Mouse (Mus musculus) embryonic facial prominence, embryonic 12.5 days (tissue): ENCODE measurements at regions not wholly inside any gene's neighbourhood (a gene's known extent, or its start where the extent isn't known, plus 50 kb on each side); places are given as distances from the start of the nearest gene placed in this dataset.

ENCODE experiments used
- ATAC-seq: fragments of 200-750 bp; cut with Nextera tagmentation; 2 replicates; pipeline ENCODE4 v1.8.0; 2017; ENCODE audit not compliant: insufficient number of reproducible peaks, insufficient read depth, low FRiP score, low TSS enrichment
- H3K27ac ChIP-seq: fragments of 300-500 bp; sonication (generic); 2 replicates; pipeline ENCODE4 v1.5.1; 2016; ENCODE audit warnings: mild to moderate bottlenecking
- H3K27me3 ChIP-seq: fragments of 300-500 bp; sonication (generic); 2 replicates; pipeline ENCODE4 v1.6.1; 2016; ENCODE audit warnings: mild to moderate bottlenecking, moderate library complexity
- H3K36me3 ChIP-seq: fragments of 300-500 bp; sonication (generic); 2 replicates; pipeline ENCODE4 v1.6.1; 2016; ENCODE audit warnings: mild to moderate bottlenecking
- H3K4me1 ChIP-seq: fragments of 300-500 bp; sonication (generic); 2 replicates; pipeline ENCODE4 v1.6.1; 2016
- H3K4me2 ChIP-seq: fragments of 300-500 bp; sonication (generic); replicated peaks from 2 replicates; pipeline ENCODE4 v1.6.1; 2016; ENCODE audit warnings: mild to moderate bottlenecking, moderate library complexity
- H3K4me3 ChIP-seq: fragments of 300-500 bp; sonication (generic); 2 replicates; pipeline ENCODE4 v1.5.1; 2016; ENCODE audit warnings: mild to moderate bottlenecking
- H3K9ac ChIP-seq: fragments of 300-500 bp; sonication (generic); 2 replicates; pipeline ENCODE4 v1.6.1; 2016; ENCODE audit warnings: mild to moderate bottlenecking, moderate library complexity
- H3K9me3 ChIP-seq: fragments of 300-500 bp; sonication (generic); 2 replicates; pipeline ENCODE4 v1.6.1; 2016; ENCODE audit warnings: mild to moderate bottlenecking, moderate library complexity
- WGBS: fragments of 180-500 bp; shearing (Covaris S2); methylation state at CpG from one replicate; pipeline ENCODE4 v1.1.7; 2016; 5-methylcytosine and 5-hydroxymethylcytosine counted together

GRCm38 (mm10) chr15:60618801-60619200 is 234.8 kb downstream of the Fam84b start:
- H3K27ac ChIP-seq = no peak overlapping the region
- ATAC-seq = no peak
- H3K9ac ChIP-seq = no peak overlapping the region
- no peak overlapping the region for H3K4me3 ChIP-seq
- H3K4me2 ChIP-seq = no peak overlapping the region
- H3K36me3 ChIP-seq = no peaks in the 10 kb centered on the region
- H3K9me3 ChIP-seq = no peaks in the 10 kb centered on the region
- no peaks in the 10 kb centered on the region for H3K4me1 ChIP-seq
- WGBS = 85% methylated on average over 2 of the region's 2 CpGs
- H3K27me3 ChIP-seq = no peaks in the 10 kb centered on the region

DNA sequence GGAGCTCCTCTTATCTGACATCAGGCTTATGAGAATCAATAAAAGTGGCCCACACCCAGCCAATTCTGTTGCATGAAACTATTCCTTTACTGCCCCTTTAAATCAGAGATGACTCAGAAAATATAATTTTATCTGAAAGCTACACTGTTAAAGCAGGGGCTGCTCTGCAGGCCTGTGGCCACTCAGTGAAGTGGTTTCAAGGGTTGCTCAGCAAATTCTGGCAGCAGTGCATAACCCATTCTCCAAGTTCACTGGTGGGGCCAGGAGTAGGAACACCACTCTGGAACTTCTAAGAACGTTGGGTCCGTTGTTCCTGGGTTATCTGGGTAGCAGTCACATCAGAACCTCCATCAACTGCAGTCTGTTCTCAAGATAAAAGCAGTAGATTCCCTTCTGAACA is 236.2 kb downstream of the Fam84b start:
- Histone ChIP-seq H3K4me2 (no peak overlapping the region), H3K9ac (no peak overlapping the region), H3K27me3 (no peaks in the 10 kb centered on the region), H3K9me3 (no peaks in the 10 kb centered on the region), H3K4me1 (no peaks in the 10 kb centered on the region), H3K4me3 (no peak overlapping the region), H3K36me3 (no peaks in the 10 kb centered on the region), H3K27ac (no peak overlapping the region)
- no peak for ATAC-seq
- WGBS = 73% methylated on average over 2 of the region's 2 CpGs

GRCm38 (mm10) chr15:60601885-60602284 is 251.7 kb downstream of the Fam84b start:
- Histone ChIP-seq H3K4me2 (no peak overlapping the region), H3K9me3 (no peaks in the 10 kb centered on the region)
- no peak for ATAC-seq

GRCm38 (mm10) chr15:60577084-60577483 is 276.5 kb downstream of the Fam84b start:
- H3K4me3 ChIP-seq = no peak overlapping the region
- H3K27ac ChIP-seq = no peak overlapping the region
- ATAC-seq = no peak
- no peak overlapping the region for H3K9ac ChIP-seq
- no peaks in the 10 kb centered on the region for H3K9me3 ChIP-seq
- H3K36me3 ChIP-seq = no peaks in the 10 kb centered on the region
- WGBS = 78% methylated on average over 5 of the region's 5 CpGs
- H3K4me2 ChIP-seq = no peak overlapping the region
- H3K4me1 ChIP-seq = no peaks in the 10 kb centered on the region
- no peaks in the 10 kb centered on the region for H3K27me3 ChIP-seq

More at GRCm38 (mm10) chr15:60601885-60602284, 251.7 kb downstream of the Fam84b start:
- H3K27ac ChIP-seq = no peak overlapping the region
- no peak overlapping the region for H3K4me3 ChIP-seq
- no peaks in the 10 kb centered on the region for H3K27me3 ChIP-seq
- no peaks in the 10 kb centered on the region for H3K36me3 ChIP-seq
- H3K4me1 ChIP-seq = no peaks in the 10 kb centered on the region
- H3K9ac ChIP-seq = no peak overlapping the region

- WGBS = 94% methylated on average over 3 of the region's 3 CpGs
- Histone ChIP-seq H3K27ac (no peak overlapping the region), H3K27me3 (no peaks in the 10 kb centered on the region), H3K36me3 (no peaks in the 10 kb centered on the region), H3K4me1 (no peaks in the 10 kb centered on the region), H3K9ac (no peak overlapping the region), H3K4me2 (no peak overlapping the region), H3K4me3 (no peak overlapping the region), H3K9me3 (no peaks in the 10 kb centered on the region)
- no peak for ATAC-seq
These were observed 287.3 kb downstream of the Fam84b start for GRCm38 (mm10) chr15:60566267-60566666.

- no peaks in the 10 kb centered on the region for H3K36me3 ChIP-seq
- 34% methylated on average over 2 of the region's 2 CpGs for WGBS
- no peak overlapping the region for H3K4me2 ChIP-seq
- no peak overlapping the region for H3K27ac ChIP-seq
- H3K27me3 ChIP-seq = no peaks in the 10 kb centered on the region
- no peak overlapping the region for H3K4me3 ChIP-seq
- no peaks in the 10 kb centered on the region for H3K4me1 ChIP-seq
- ATAC-seq = no peak
- no peaks in the 10 kb centered on the region for H3K9me3 ChIP-seq
- H3K9ac ChIP-seq = no peak overlapping the region
These were observed 288.6 kb downstream of the Fam84b start for GRCm38 (mm10) chr15:60565017-60565416.

DNA sequence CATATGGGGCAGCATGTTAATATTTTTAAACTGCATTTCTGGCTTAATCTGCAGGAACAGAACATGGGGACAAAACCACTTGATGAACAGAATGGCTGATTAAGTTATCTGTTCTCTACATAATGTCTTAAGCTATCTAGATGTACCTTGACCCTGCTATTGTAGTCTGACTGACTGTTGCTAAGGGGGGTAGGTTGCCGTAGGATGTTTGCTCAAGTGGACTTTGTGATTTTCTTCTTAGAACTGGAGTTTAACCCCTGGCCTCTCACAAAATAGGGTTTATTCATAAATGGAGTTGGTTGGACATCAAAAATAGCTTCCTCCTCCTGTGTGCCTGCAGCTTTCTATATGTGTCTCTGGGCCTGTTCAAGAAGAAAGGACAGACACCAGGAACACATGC is 292.9 kb downstream of the Fam84b start:
- Histone ChIP-seq H3K36me3 (no peaks in the 10 kb centered on the region), H3K27ac (no peak overlapping the region), H3K9me3 (no peaks in the 10 kb centered on the region), H3K27me3 (no peaks in the 10 kb centered on the region), H3K9ac (no peak overlapping the region), H3K4me2 (no peak overlapping the region), H3K4me3 (no peak overlapping the region), H3K4me1 (no peaks in the 10 kb centered on the region)
- ATAC-seq = no peak
- WGBS = 71% methylated on average over 1 of the region's 1 CpGs

DNA sequence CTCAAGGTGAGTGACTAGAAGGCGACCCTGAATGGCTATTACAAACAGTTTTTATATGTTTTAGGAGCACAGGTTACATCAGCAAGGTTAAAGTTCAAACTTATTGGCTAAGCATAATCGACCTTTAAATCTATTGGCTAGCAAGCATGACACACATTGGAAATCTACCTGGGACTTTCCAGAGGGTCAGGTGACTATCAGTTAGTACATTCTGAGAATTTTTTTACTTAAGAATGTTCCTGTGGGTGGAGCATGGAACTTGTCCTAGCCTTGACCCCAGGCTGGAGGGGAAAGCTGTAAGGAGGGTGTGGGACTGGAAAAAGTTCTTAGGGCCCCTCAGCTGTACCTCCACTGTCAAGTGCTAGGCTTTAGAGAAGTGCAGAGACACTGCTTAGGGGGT is 297.9 kb downstream of the Fam84b start:
- 87% methylated on average over 2 of the region's 2 CpGs for WGBS
- no peak for ATAC-seq
- no peaks in the 10 kb centered on the region for H3K27me3 ChIP-seq
- no peak overlapping the region for H3K4me3 ChIP-seq
- H3K4me2 ChIP-seq = no peak overlapping the region
- no peaks in the 10 kb centered on the region for H3K36me3 ChIP-seq
- H3K4me1 ChIP-seq = no peaks in the 10 kb centered on the region
- no peak overlapping the region for H3K9ac ChIP-seq
- H3K9me3 ChIP-seq = no peaks in the 10 kb centered on the region
- H3K27ac ChIP-seq = no peak overlapping the region

DNA sequence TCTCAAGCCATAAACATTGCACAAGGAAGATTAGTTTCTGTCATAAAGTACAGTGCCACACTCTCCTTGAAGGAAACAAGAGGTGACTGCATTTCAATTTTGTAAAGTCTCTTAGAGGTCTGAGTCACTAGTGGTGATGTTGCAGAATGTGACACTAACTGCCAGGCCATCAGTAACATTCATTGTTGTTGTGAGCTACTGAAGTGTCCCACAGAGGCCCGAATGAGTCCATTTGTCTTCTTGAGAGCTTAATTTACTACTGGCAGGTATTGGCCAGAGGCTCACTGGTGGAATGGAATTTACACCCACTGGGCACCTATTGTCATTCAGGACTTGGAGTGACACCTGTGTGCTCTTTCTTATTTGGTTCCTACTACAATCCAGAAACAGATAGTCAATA is 299.0 kb downstream of the Fam84b start:
- H3K27me3 ChIP-seq = no peaks in the 10 kb centered on the region
- no peaks in the 10 kb centered on the region for H3K36me3 ChIP-seq
- no peak overlapping the region for H3K9ac ChIP-seq
- no peaks in the 10 kb centered on the region for H3K9me3 ChIP-seq
- no peak overlapping the region for H3K4me3 ChIP-seq
- no peak for ATAC-seq
- no peak overlapping the region for H3K4me2 ChIP-seq
- 44% methylated on average over 1 of the region's 1 CpGs for WGBS
- H3K27ac ChIP-seq = no peak overlapping the region
- H3K4me1 ChIP-seq = no peaks in the 10 kb centered on the region

GRCm38 (mm10) chr15:60548045-60548444 is 305.5 kb downstream of the Fam84b start:
- Histone ChIP-seq H3K9me3 (no peaks in the 10 kb centered on the region), H3K36me3 (no peaks in the 10 kb centered on the region), H3K4me2 (no peak overlapping the region), H3K4me3 (no peak overlapping the region), H3K9ac (no peak overlapping the region), H3K27ac (no peak overlapping the region), H3K27me3 (no peaks in the 10 kb centered on the region), H3K4me1 (no peaks in the 10 kb centered on the region)
- ATAC-seq = no peak
- WGBS = 88% methylated on average over 7 of the region's 7 CpGs

- 82% methylated on average over 4 of the region's 4 CpGs for whole genome bisulfite sequencing
- no peaks in the 10 kb centered on the region for H3K36me3 ChIP-seq
- H3K27ac ChIP-seq = no peak overlapping the region
- H3K9ac ChIP-seq = no peak overlapping the region
- no peaks in the 10 kb centered on the region for H3K9me3 ChIP-seq
- ATAC-seq = no peak
- no peaks in the 10 kb centered on the region for H3K27me3 ChIP-seq
- no peak overlapping the region for H3K4me2 ChIP-seq
- H3K4me3 ChIP-seq = no peak overlapping the region
- no peaks in the 10 kb centered on the region for H3K4me1 ChIP-seq
These were observed 316.4 kb downstream of the Fam84b start for GRCm38 (mm10) chr15:60537191-60537590.

GRCm38 (mm10) chr15:60534701-60535100 is 318.9 kb downstream of the Fam84b start:
- Histone ChIP-seq H3K4me1 (no peaks in the 10 kb centered on the region), H3K4me2 (no peak overlapping the region), H3K9me3 (no peaks in the 10 kb centered on the region), H3K9ac (no peak overlapping the region), H3K4me3 (no peak overlapping the region), H3K27ac (no peak overlapping the region), H3K36me3 (no peaks in the 10 kb centered on the region), H3K27me3 (no peaks in the 10 kb centered on the region)
- WGBS = 83% methylated on average over 9 of the region's 9 CpGs
- no peak for ATAC-seq

DNA sequence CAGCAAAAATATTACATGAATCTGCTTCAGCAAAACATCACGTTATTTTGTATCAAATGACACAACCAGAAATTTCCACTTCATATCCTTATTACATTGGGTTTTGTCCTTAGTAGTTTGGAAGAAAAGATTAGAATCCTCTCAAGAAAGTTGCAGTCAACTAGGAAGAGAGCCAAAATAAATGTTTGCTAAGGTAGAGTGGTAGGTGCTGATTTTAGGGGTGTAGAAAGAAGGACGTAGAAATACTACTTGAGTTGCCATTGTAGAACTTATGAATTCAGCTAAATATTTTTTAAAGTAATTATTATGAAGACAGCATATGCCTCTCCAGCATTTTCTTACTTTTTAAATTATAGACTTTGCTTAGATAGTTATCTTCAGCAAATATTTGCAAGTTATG is 336.8 kb downstream of the Fam84b start:
- Histone ChIP-seq H3K36me3 (no peaks in the 10 kb centered on the region), H3K27ac (no peak overlapping the region), H3K9me3 (no peaks in the 10 kb centered on the region), H3K4me1 (no peaks in the 10 kb centered on the region), H3K4me3 (no peak overlapping the region), H3K27me3 (no peaks in the 10 kb centered on the region), H3K4me2 (no peak overlapping the region), H3K9ac (no peak overlapping the region)
- WGBS = 86% methylated on average over 2 of the region's 2 CpGs
- no peak for ATAC-seq
